ENCODE assay signal across 8 mouse cellular contexts in the genomic region with DNA sequence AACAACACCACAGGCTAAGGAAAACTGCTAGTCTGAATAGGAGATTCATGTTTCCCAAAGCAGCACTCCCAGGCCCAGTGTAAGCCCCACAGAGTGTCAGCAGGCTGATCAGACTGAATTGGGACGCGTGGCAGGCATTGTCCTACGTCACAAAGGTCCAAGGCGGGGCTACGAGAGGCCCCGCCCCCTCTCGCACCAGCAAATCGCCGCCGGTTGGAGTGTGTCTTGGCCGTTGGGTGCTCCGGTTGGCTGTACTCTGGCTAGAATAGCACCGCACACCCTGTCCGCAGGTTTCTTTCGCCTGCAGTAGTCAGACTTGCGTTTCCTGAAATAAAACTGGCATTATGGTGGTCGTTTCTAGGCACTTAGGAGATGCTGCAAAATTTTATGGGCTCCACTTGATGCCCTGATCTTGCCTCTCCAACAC. TPM values are rescaled to one million over a fixed set of nuclear protein-coding genes. Genes with fewer than 3 reads are reported as not detected.
DNase-seq lines count a peak whose midpoint lies in the region; ATAC-seq lines count a peak whose summit lies in the region.

A gene (minus strand): TSS at position 151 of the 427 bp plus-strand sequence.

- no peaks in the 10 kb centered on the region for H3K27me3 ChIP-seq in heart, embryonic 14.5 days (ENCODE audit: control insufficient read depth, insufficient read depth, low read length)
- H3K27me3 ChIP-seq in liver, embryonic 12.5 days (replicated peaks): no peaks in the 10 kb centered on the region
- H3K27me3 ChIP-seq in splenic B cell, adult 2 months (ENCODE audit: control insufficient read depth, insufficient read depth, low read length, poor library complexity, severe bottlenecking): no peaks in the 10 kb centered on the region

- peak; percentile 74 to 85 for DNase-seq in CD8-positive naive resting alpha-beta T cell, adult 2 months (ENCODE audit: low read depth in 2 of 2, low spot score in 2 of 2)
- DNase-seq in c-Kit-negative CD71-positive TER-119-positive erythroid progenitor cells, embryonic 14.5 days (ENCODE audit: low read depth, low spot score): peak; percentile 69
- peak; percentile 85 for DNase-seq in fibroblast of lung, adult 2 months (ENCODE audit: low read depth)
- DNase-seq in kidney, postnatal 10 days: peak; percentile 95
- DNase-seq in naive thymus-derived CD4-positive, alpha-beta T cell, adult 2 months (ENCODE audit: low read depth): peak; percentile 93
- peak; percentile 95 for DNase-seq in splenic B cell, adult 2 months (ENCODE audit: low read depth, low spot score)

- peak within 1 kb of the TSS; percentile 66 to 84 for H3K27ac ChIP-seq in heart, embryonic 14.5 days (replicated peaks in 1 of 2; ENCODE audit: control insufficient read depth in 1 of 2, insufficient read depth in 1 of 2, low read depth in 2 of 2, low read length in 2 of 2)
- peak within 1 kb of the TSS; percentile 75 for H3K27ac ChIP-seq in liver, embryonic 12.5 days

- peak within 1 kb of the TSS; percentile 68 for H3K4me2 ChIP-seq in heart, embryonic 14.5 days (ENCODE audit: low read length)
- H3K4me2 ChIP-seq in liver, embryonic 12.5 days: peak within 1 kb of the TSS; percentile 77

- WGBS in heart, embryonic 14.5 days: 0% methylated on average over 17 of the region's 17 CpGs
- WGBS in liver, embryonic 12.5 days (ENCODE audit: insufficient replicate concordance): under 1% methylated on average over 17 of the region's 17 CpGs

- peak; percentile 91 for ATAC-seq in heart, embryonic 14.5 days (ENCODE audit: insufficient number of reproducible peaks, insufficient read depth, low FRiP score, low read depth)
- peak; percentile 90 for ATAC-seq in liver, embryonic 12.5 days

- H3K4me1 ChIP-seq in heart, embryonic 14.5 days (ENCODE audit: control insufficient read depth in 2 of 2, insufficient read depth in 2 of 2, low read length in 2 of 2): peaks cover 6 to 32% of the 10 kb centered on the region in 2 experiments
- peaks cover 54% of the 10 kb centered on the region for H3K4me1 ChIP-seq in liver, embryonic 12.5 days

- peak within 1 kb of the TSS; percentile 67 for H3K9ac ChIP-seq in heart, embryonic 14.5 days (ENCODE audit: low read length)
- H3K9ac ChIP-seq in liver, embryonic 12.5 days: peak within 1 kb of the TSS; percentile 68

- peak within 1 kb of the TSS; percentile 39 to 48 for H3K4me3 ChIP-seq in heart, embryonic 14.5 days (ENCODE audit: control insufficient read depth in 1 of 2, insufficient read depth in 1 of 2, low read depth in 1 of 2, low read length in 2 of 2)
- peak within 1 kb of the TSS; percentile 55 for H3K4me3 ChIP-seq in liver, embryonic 12.5 days

- peaks cover 8% of the 10 kb centered on the region; the same call in 1 of the 2 replicates for H3K36me3 ChIP-seq in heart, embryonic 14.5 days (ENCODE audit: control insufficient read depth, insufficient read depth, low read length)
- H3K36me3 ChIP-seq in liver, embryonic 12.5 days: 0 out of 2 replicates have a peak, but pooled peaks cover 1% of the 10 kb centered on the region
- H3K36me3 ChIP-seq in splenic B cell, adult 2 months (ENCODE audit: control insufficient read depth, insufficient read depth, low read length, poor library complexity, severe bottlenecking): no peaks in the 10 kb centered on the region

- H3K9me3 ChIP-seq in heart, embryonic 14.5 days (ENCODE audit: control insufficient read depth, low read length): no peaks in the 10 kb centered on the region
- no peaks in the 10 kb centered on the region for H3K9me3 ChIP-seq in liver, embryonic 12.5 days (replicated peaks)

RNA-seq across cellular contexts. Expression of the gene that starts here (rescaled TPM):
- 73.8 and 85.0 TPM in 2 replicates for polyA plus RNA-seq in heart, embryonic 14.5 days (2014; fragmentation: Nextera tagmentation; extraction: Ambion mirVana)
- 7.6 and 8.1 TPM in 2 replicates for polyA plus RNA-seq in liver, embryonic 12.5 days (2016; fragmentation: Nextera tagmentation; extraction: Ambion mirVana)

Comparison
In these comparisons a context has a peak if more than half of its experiments do, and no peak if none do; other contexts are left out.
1. Peak in every context shown above with its lines: DNase-seq, ATAC-seq, H3K4me3 ChIP-seq and H3K27ac ChIP-seq.